Mouse (Mus musculus): ENCODE measurements around the gene Osbpl5. TPM values are rescaled to one million over a fixed set of nuclear protein-coding genes. Genes with fewer than 3 reads are reported as not detected.

Osbpl5 gene
- polyA plus RNA-seq, 2 experiments: 1.3 to 1.6 TPM

DNA sequence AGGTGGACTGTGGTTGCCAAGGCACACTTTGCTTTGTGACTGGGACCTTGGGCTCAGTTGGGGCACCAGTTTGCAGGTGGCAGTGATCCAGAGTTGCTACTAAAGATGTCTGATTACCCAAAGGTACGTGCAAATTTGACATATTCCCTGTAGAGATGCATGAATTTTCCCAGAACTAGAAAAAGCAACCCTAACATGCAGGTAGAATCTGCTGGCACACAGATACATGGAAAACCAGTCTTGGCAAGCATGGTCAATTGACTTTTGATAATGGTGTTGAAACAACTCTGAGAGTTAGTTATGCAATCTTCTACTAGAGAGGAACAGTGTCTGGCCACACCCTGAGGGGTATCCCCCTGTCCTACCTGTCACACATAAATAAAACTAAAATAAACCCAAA, 5.4 kb downstream of the Osbpl5 start:
- DNase-seq (ENCODE audit: low read depth in 3 of 3, low spot score in 3 of 3): no peak

DNA sequence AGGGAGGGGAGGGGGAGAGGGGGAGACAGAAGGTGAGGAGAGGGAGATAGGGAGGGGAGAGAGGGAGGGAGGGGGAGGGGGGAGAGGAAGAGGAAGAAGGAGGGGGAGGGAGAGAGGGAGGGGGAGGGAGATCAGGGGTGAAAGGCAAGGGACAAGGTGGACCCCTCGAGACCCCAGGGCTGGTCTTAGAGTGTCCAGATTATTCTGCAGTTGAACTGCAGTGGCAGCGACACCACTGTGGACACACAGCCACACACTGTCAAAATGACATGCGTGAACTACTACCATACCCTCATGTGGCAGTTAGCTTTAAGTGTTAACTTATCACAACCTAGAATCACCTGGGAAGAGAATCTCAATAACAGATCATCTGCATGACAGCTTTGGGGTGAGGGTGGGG, 7.7 kb downstream of the Osbpl5 start:
- WGBS (ENCODE audit: insufficient replicate concordance): 43% methylated on average over 3 of the region's 3 CpGs
- no peak for ATAC-seq (ENCODE audit: insufficient read depth)

More for the DNA sequence above, 5.4 kb downstream of the Osbpl5 start:
- no peak overlapping the region for H3K9ac ChIP-seq (replicated peaks)
- H3K4me1 ChIP-seq (replicated peaks; ENCODE audit: control insufficient read depth in 2 of 2, insufficient read depth in 2 of 2, low read length in 1 of 2): peaks cover 0 to 4% of the 10 kb centered on the region in 2 experiments; a peak in 2 of 4 replicates
- no peaks in the 10 kb centered on the region for H3K9me3 ChIP-seq (ENCODE audit: control insufficient read depth, low read length)
- TF ChIP-seq CTCF (IDR thresholded peaks at IDR 0.05; ENCODE audit: low read depth) (no peak), EP300 (IDR thresholded peaks at IDR 0.05; ENCODE audit: low read depth) (no peak)
- no peak for ATAC-seq (ENCODE audit: insufficient read depth)
- no peaks in the 10 kb centered on the region for H3K36me3 ChIP-seq (replicated peaks; ENCODE audit: control insufficient read depth, insufficient read depth, low read depth)
- WGBS (ENCODE audit: insufficient replicate concordance): 61% methylated on average over 1 of the region's 1 CpGs
- H3K4me2 ChIP-seq (ENCODE audit: low read depth): no peak overlapping the region
- H3K27me3 ChIP-seq (ENCODE audit: control insufficient read depth, insufficient read depth, low read length): no peaks in the 10 kb centered on the region; the same call in 1 of the 2 replicates
- no peak overlapping the region for H3K4me3 ChIP-seq (ENCODE audit: insufficient read depth in 1 of 2, low read depth in 2 of 2, low read length in 2 of 2)
- H3K27ac ChIP-seq: no peak overlapping the region

DNA sequence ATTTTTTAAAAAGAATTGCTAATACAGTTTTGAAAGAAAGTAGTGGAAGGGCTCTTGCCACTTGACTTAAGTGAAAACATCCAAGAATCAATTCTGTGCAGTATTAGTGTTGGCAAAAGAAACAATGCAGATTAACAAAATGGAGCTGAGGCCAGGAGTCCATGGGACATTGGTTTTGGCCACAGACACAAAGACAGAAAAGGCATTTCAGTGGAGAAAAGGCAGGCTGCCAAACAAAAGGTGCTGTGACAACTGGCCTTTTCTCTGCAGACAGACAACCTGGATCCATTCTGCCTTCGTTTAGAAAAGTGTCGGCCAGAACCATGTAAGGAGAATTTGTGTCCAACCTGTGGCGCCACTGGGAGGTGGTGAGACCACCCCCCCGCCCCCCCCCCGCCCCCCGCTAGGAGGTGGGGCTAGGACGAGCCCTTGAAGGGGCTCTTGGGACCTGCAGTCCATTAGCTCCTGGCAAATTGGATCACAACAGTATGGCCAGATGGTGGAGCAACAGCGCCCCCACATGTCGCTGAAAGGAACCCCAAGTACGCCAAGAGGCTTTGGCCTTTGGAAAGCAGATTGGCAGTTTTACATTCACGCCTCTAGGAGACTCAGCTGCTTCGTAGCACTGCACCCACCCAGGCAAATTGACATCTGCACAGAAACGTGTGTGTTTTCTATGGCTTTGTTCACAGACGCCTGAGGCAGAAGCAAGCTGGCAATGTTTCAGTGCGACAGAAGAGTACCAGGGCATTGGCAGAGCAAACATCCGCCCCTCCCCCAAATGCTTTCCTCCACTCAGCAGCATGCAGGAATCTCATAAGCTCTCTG, 8.5 kb downstream of the Osbpl5 start:
- 5% methylated on average over 16 of the region's 16 CpGs for WGBS (ENCODE audit: insufficient replicate concordance)
- Histone ChIP-seq H3K36me3 (replicated peaks; ENCODE audit: control insufficient read depth, insufficient read depth, low read depth) (no peaks in the 10 kb centered on the region), H3K4me2 (ENCODE audit: low read depth) (no peak overlapping the region), H3K9me3 (ENCODE audit: control insufficient read depth, low read length) (no peaks in the 10 kb centered on the region), H3K27me3 (ENCODE audit: control insufficient read depth, insufficient read depth, low read length) (no peaks in the 10 kb centered on the region), H3K9ac (replicated peaks) (no peak overlapping the region), H3K4me1 (replicated peaks; ENCODE audit: control insufficient read depth in 2 of 2, insufficient read depth in 2 of 2, low read length in 1 of 2) (peaks cover 0 to 2% of the 10 kb centered on the region in 2 experiments; a peak in 1 of 4 replicates), H3K27ac (no peak overlapping the region), H3K4me3 (ENCODE audit: insufficient read depth in 1 of 2, low read depth in 2 of 2, low read length in 2 of 2) (no peak overlapping the region)
- no peak for ATAC-seq (ENCODE audit: insufficient read depth)
- peak; percentile 27 to 45 (median 38) for DNase-seq (ENCODE audit: low read depth in 3 of 3, low spot score in 3 of 3)
- TF ChIP-seq EP300 (IDR thresholded peaks at IDR 0.05; ENCODE audit: low read depth) (no peak), CTCF (IDR thresholded peaks at IDR 0.05; ENCODE audit: low read depth) (peak; percentile 78)

More for the DNA sequence above, 7.7 kb downstream of the Osbpl5 start:
- Histone ChIP-seq H3K36me3 (replicated peaks; ENCODE audit: control insufficient read depth, insufficient read depth, low read depth) (no peaks in the 10 kb centered on the region), H3K4me1 (replicated peaks; ENCODE audit: control insufficient read depth in 2 of 2, insufficient read depth in 2 of 2, low read length in 1 of 2) (peaks cover 0 to 2% of the 10 kb centered on the region in 2 experiments; a peak in 1 of 4 replicates), H3K27ac (no peak overlapping the region), H3K9ac (replicated peaks) (no peak overlapping the region), H3K27me3 (ENCODE audit: control insufficient read depth, insufficient read depth, low read length) (no peaks in the 10 kb centered on the region), H3K4me2 (ENCODE audit: low read depth) (no peak overlapping the region), H3K4me3 (ENCODE audit: insufficient read depth in 1 of 2, low read depth in 2 of 2, low read length in 2 of 2) (no peak overlapping the region), H3K9me3 (ENCODE audit: control insufficient read depth, low read length) (no peaks in the 10 kb centered on the region)
- TF ChIP-seq EP300 (IDR thresholded peaks at IDR 0.05; ENCODE audit: low read depth) (no peak), CTCF (IDR thresholded peaks at IDR 0.05; ENCODE audit: low read depth) (no peak)
- no peak for DNase-seq (ENCODE audit: low read depth in 3 of 3, low spot score in 3 of 3)

DNA sequence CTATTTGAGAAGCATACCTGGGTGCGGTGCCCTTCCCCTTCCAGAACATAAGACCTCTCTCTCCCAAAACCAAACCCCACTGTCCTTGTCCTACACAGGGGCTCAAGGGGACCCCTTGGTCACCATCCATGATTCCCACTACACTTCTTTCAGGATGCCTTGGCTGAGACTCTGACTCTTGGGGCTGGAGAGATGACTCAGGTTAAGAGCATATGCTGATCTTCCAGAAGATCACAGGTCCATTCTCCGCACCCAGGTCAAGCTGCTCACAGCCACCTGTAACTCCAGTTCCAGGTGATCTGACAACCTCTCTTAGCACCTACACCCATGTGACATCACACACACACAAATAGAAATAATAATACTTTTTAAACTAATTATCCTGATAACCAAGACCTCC, 16.1 kb downstream of the Osbpl5 start:
- no peak overlapping the region for H3K27ac ChIP-seq
- DNase-seq (ENCODE audit: low read depth in 3 of 3, low spot score in 3 of 3) (no peak), ATAC-seq (ENCODE audit: insufficient read depth) (no peak)
- H3K9me3 ChIP-seq (ENCODE audit: control insufficient read depth, low read length): no peaks in the 10 kb centered on the region
- H3K36me3 ChIP-seq (replicated peaks; ENCODE audit: control insufficient read depth, insufficient read depth, low read depth): no peaks in the 10 kb centered on the region
- 23% methylated on average over 2 of the region's 2 CpGs for WGBS (ENCODE audit: insufficient replicate concordance)
- H3K4me1 ChIP-seq (replicated peaks; ENCODE audit: control insufficient read depth in 2 of 2, insufficient read depth in 2 of 2, low read length in 1 of 2): no peaks in the 10 kb centered on the region
- TF ChIP-seq CTCF (IDR thresholded peaks at IDR 0.05; ENCODE audit: low read depth) (no peak), EP300 (IDR thresholded peaks at IDR 0.05; ENCODE audit: low read depth) (no peak)
- no peak overlapping the region for H3K9ac ChIP-seq (replicated peaks)
- H3K27me3 ChIP-seq (ENCODE audit: control insufficient read depth, insufficient read depth, low read length): peaks cover 15% of the 10 kb centered on the region
- peak overlapping the region; percentile 41 for H3K4me2 ChIP-seq (ENCODE audit: low read depth)
- no peak overlapping the region; a peak in 1 of 4 replicates for H3K4me3 ChIP-seq (ENCODE audit: insufficient read depth in 1 of 2, low read depth in 2 of 2, low read length in 2 of 2)

All from liver, embryonic 14.5 days (tissue).